Mouse (Mus musculus) ES-Bruce4 (cell line): ENCODE measurements around the gene Runx2.

Experiments used
- CTCF ChIP-seq: IDR thresholded peaks from one replicate; pipeline ENCODE4 v1.8.1; 2011; ENCODE audit warnings: low read depth, low read length
- EP300 ChIP-seq: IDR thresholded peaks from 2 replicates; pipeline ENCODE4 v1.6.1; 2011; ENCODE audit warnings: low read depth, low read length; ENCODE audit not compliant: insufficient read depth
- POLR2A ChIP-seq: IDR thresholded peaks from one replicate; pipeline ENCODE4 v1.8.1; 2011; ENCODE audit warnings: low read length; ENCODE audit not compliant: insufficient read depth

DNA sequence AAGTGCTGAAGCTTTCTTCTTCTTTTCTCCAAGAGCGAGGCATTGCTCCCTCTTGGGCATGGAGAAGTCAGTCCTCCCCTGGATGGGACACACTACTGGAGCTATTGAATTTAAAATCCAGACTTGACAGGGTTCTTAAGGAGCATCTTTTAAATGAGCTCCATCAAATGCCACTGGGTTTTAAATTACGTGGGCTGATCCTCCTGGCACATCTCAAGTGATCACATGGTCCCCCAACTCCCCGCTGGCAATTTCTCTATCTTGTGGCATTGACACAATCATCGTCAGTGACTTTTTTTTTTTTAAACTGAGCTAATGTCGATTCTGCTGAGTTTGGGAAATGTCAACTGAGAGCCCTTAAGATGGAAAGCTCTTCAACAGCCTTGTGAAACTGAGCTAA is 180.1 kb downstream of the Runx2 start:
- TF ChIP-seq POLR2A, result no peak
- no peak for TF ChIP-seq EP300
- no peak for TF ChIP-seq CTCF
